Mouse (Mus musculus) fibroblast of lung, adult 2 months (primary cell): Measurements from ENCODE around the gene Gbp8.
"Not testable (repeated sequence)": the region's sequence is repeated elsewhere in the genome, so short reads cannot be mapped to it uniquely, and the experiment has no call there.

Experiments
- DNase-seq: peaks from one replicate; pipeline ENCODE4 v3.0.0-alpha.2; 2011; ENCODE audit warnings: low read depth

Gbp8 gene

GRCm38 (mm10) chr5:105055279-105055678 is 84.1 kb downstream of the Gbp8 start:
- no peak for DNase-seq

- DNase-seq = not testable (repeated sequence)
Observed at GRCm38 (mm10) chr5:105053471-105054169, 85.7 kb downstream of the Gbp8 start.

- DNase-seq = no peak
Observed at GRCm38 (mm10) chr5:105032362-105032761, 107.0 kb downstream of the Gbp8 start.

- DNase-seq = no peak
Observed at GRCm38 (mm10) chr5:105012551-105012950, 126.8 kb downstream of the Gbp8 start.

GRCm38 (mm10) chr5:105011570-105011969 is 127.8 kb downstream of the Gbp8 start:
- no peak for DNase-seq

GRCm38 (mm10) chr5:105010376-105010775 is 129.0 kb downstream of the Gbp8 start:
- no peak for DNase-seq

- no peak for DNase-seq
Observed at GRCm38 (mm10) chr5:104989411-104989810, 149.9 kb downstream of the Gbp8 start.

GRCm38 (mm10) chr5:104988000-104988399 is 151.3 kb downstream of the Gbp8 start:
- DNase-seq = no peak

GRCm38 (mm10) chr5:104986706-104987105 is 152.6 kb downstream of the Gbp8 start:
- no peak for DNase-seq

GRCm38 (mm10) chr5:104982535-104982934 is 156.8 kb downstream of the Gbp8 start, which contains the start of gene Abcg3:
Gene Abcg3 (minus strand): TSS chr5:104982718.
- no peak for DNase-seq

- DNase-seq = no peak
Observed at GRCm38 (mm10) chr5:104979040-104979513, 160.3 kb downstream of the Gbp8 start.
